Mouse (Mus musculus) olfactory bulb, adult 2 months (tissue): ENCODE measurements around the gene Sit1. TPM values are rescaled to one million over a fixed set of nuclear protein-coding genes. Genes with fewer than 3 reads are reported as not detected.

Experiments
- H3K27ac ChIP-seq: fragments of 200-500 bp; 2 replicates; pipeline ENCODE4 v1.5.1; 2012; ENCODE audit warnings: low read depth, low read length; ENCODE audit not compliant: insufficient read depth
- H3K4me1 ChIP-seq: fragments of 200-500 bp; 2 replicates; pipeline ENCODE4 v1.6.1; 2012; ENCODE audit warnings: low read length; ENCODE audit not compliant: control insufficient read depth, insufficient read depth
- H3K4me3 ChIP-seq: fragments of 200-500 bp; 2 replicates; pipeline ENCODE4 v1.5.1; 2012; ENCODE audit warnings: mild to moderate bottlenecking, low read depth, low read length, moderate library complexity; ENCODE audit not compliant: insufficient read depth
- CTCF ChIP-seq: fragments of 200-500 bp; IDR thresholded peaks from 2 replicates; pipeline ENCODE4 v1.5.1; 2012; ENCODE audit warnings: low read depth, mild to moderate bottlenecking, low read length, moderate library complexity; ENCODE audit not compliant: insufficient read depth
- POLR2A ChIP-seq: fragments of 200-500 bp; IDR thresholded peaks from 2 replicates; pipeline ENCODE4 v1.6.1; 2012; ENCODE audit warnings: mild to moderate bottlenecking, low read depth, low read length, moderate library complexity; ENCODE audit not compliant: insufficient read depth
- WGBS: fragments of 180-500 bp; shearing (Covaris S2); methylation state at CpG from one replicate; pipeline ENCODE4 v1.1.7; 2018; 5-methylcytosine and 5-hydroxymethylcytosine counted together
- polyA plus RNA-seq: library from polyadenylated mRNA; stranded (reverse); fragments of >200 nt; gene quantifications from 2 replicates; pipeline ENCODE4 v1.2.4, GENCODE M21; 2012; ENCODE audit warnings: low replicate concordance; ENCODE audit not compliant: missing spikeins, insufficient read depth, insufficient read length

Gene Sit1
- polyA plus RNA-seq, 1 experiment, result not detected

- peaks cover 18% of the 10 kb centered on the region for H3K4me1 ChIP-seq
- under 1% methylated on average over 33 of the region's 33 CpGs for WGBS
- peak overlapping the region; percentile 96 for H3K27ac ChIP-seq
- H3K4me3 ChIP-seq, result peak overlapping the region; percentile 79
- TF ChIP-seq POLR2A, result peak; percentile 88
- peak; percentile 92 for TF ChIP-seq CTCF
Observed at GRCm38 (mm10) chr4:43442044-43442443, 41.5 kb downstream of the Sit1 start.

GRCm38 (mm10) chr4:43441639-43442038 lies 41.9 kb downstream of the Sit1 start, which contains the start of gene Tesk1:
TSS of gene Tesk1 (plus strand) at chr4:43441939.
- WGBS, result 15% methylated on average over 4 of the region's 4 CpGs
- peak within 1 kb of the TSS; percentile 96 for H3K27ac ChIP-seq
- TF ChIP-seq CTCF, result no peak
- TF ChIP-seq POLR2A, result no peak

GRCm38 (mm10) chr4:43432832-43433231 lies 50.7 kb downstream of the Sit1 start:
- Histone ChIP-seq H3K27ac (no peak overlapping the region), H3K4me1 (peaks cover 8% of the 10 kb centered on the region; the same call in 1 of the 2 replicates), H3K4me3 (no peak overlapping the region)
- WGBS, result 83% methylated on average over 1 of the region's 1 CpGs
- TF ChIP-seq CTCF (no peak), POLR2A (no peak)

More at GRCm38 (mm10) chr4:43441639-43442038, 41.9 kb downstream of the Sit1 start, which contains the start of gene Tesk1:
- Histone ChIP-seq H3K4me1 (peaks cover 14% of the 10 kb centered on the region), H3K4me3 (peak within 1 kb of the TSS; percentile 79)

Other genes starting within 250 kb of the Sit1 start
- not detected in 2 replicates for gene Atp8b5, start 216.6 kb downstream of the Sit1 start, polyA plus RNA-seq
- not detected in 2 replicates for gene Rusc2, start 101.8 kb downstream of the Sit1 start, polyA plus RNA-seq
- not detected in 2 replicates for gene Fam166b, start 54.6 kb downstream of the Sit1 start, polyA plus RNA-seq
- not detected in 2 replicates for gene Tesk1, start 41.8 kb downstream of the Sit1 start, polyA plus RNA-seq
- not detected in 2 replicates for gene Cd72, start 29.1 kb downstream of the Sit1 start, polyA plus RNA-seq
- not detected in 2 replicates for gene Ccdc107, start 9.2 kb upstream of the Sit1 start, polyA plus RNA-seq
- gene Arhgef39, start 16.0 kb upstream of the Sit1 start, polyA plus RNA-seq, result not detected in 2 replicates
- not detected in 2 replicates for gene Car9, start 23.2 kb upstream of the Sit1 start, polyA plus RNA-seq
- gene Tpm2, start 40.0 kb upstream of the Sit1 start, polyA plus RNA-seq, result not detected in 2 replicates
- gene Creb3, start 78.6 kb upstream of the Sit1 start, polyA plus RNA-seq, result not detected in 2 replicates
- 147 TPM in 1 of 2 replicates, not detected in the other for gene Tln1, start 79.0 kb upstream of the Sit1 start, polyA plus RNA-seq
- gene Rgp1, start 95.0 kb upstream of the Sit1 start, polyA plus RNA-seq, result 242 TPM in 1 of 2 replicates, not detected in the other
- not detected in 2 replicates for gene Gba2, start 95.1 kb upstream of the Sit1 start, polyA plus RNA-seq
- not detected in 2 replicates for gene Msmp, start 100.8 kb upstream of the Sit1 start, polyA plus RNA-seq
- gene Npr2, start 148.2 kb upstream of the Sit1 start, polyA plus RNA-seq, result not detected in 2 replicates
- gene Spag8, start 169.9 kb upstream of the Sit1 start, polyA plus RNA-seq, result not detected in 2 replicates
- gene Hint2, start 172.7 kb upstream of the Sit1 start, polyA plus RNA-seq, result not detected in 2 replicates
- not detected in 2 replicates for gene Tmem8b, start 185.2 kb upstream of the Sit1 start, polyA plus RNA-seq
- not detected in 2 replicates for gene Fam221b, start 185.4 kb upstream of the Sit1 start, polyA plus RNA-seq
- not detected in 2 replicates for gene Olfr70, start 217.1 kb upstream of the Sit1 start, polyA plus RNA-seq
- not detected in 2 replicates for gene Olfr71, start 226.5 kb upstream of the Sit1 start, polyA plus RNA-seq
- not detected in 2 replicates for gene Hrct1, start 243.5 kb upstream of the Sit1 start, polyA plus RNA-seq
- gene Spaar, start 246.3 kb upstream of the Sit1 start, polyA plus RNA-seq, result not detected in 2 replicates